Comparison of ENCODE assay signal across 8 mouse cellular contexts in the genomic region with DNA sequence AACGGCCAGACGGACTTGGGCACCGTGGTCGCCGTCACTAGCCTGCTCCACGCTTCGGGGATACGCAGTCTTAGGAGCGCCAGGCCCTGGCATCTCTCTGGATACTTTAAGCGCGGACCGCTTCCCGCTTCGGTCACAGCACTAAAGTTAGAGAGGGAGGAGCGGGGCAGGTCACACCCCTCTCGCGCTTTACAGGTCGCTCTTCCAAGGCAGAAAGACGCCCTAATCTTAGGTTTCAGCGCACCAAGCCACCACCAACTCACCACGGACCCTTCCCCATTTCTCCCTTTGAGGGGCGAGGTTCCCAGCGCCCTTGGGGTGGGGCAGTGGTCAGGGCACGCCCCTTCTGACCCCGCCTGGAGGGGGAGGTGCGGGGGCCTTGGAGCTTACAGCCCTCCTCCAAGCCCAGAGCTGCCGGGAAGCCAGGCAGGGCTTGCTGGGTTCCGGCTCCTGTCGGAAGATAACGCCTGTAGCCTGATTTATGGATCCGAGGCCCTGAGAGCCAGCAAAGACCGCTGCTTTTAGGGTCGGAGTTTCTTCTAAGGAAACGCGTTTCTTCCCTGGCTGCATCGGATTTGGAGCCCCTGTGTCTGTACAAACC. TPM values are rescaled to one million over a fixed set of nuclear protein-coding genes. Genes with fewer than 3 reads are reported as not detected.
DNase-seq lines count a peak whose midpoint lies in the region; ATAC-seq lines count a peak whose summit lies in the region.

No protein-coding gene starts in this region.

- H3K27ac ChIP-seq in forebrain, embryonic 11.5 days (ENCODE audit: low read depth, low read length), result no peak overlapping the region
- no peak overlapping the region for H3K27ac ChIP-seq in forebrain, embryonic 15.5 days (replicated peaks)
- H3K27ac ChIP-seq in hindbrain, embryonic 16.5 days (ENCODE audit: low read depth, low read length), result no peak overlapping the region

- H3K27me3 ChIP-seq in forebrain, embryonic 11.5 days (ENCODE audit: control insufficient read depth, insufficient read depth, low read length), result peaks cover 99% of the 10 kb centered on the region
- H3K27me3 ChIP-seq in forebrain, embryonic 15.5 days, result peaks cover 97% of the 10 kb centered on the region
- peaks cover 39% of the 10 kb centered on the region for H3K27me3 ChIP-seq in hindbrain, embryonic 16.5 days (replicated peaks; ENCODE audit: control insufficient read depth, insufficient read depth, low read length)

- WGBS in forebrain, embryonic 11.5 days, result under 1% methylated on average over 36 of the region's 36 CpGs
- 1% methylated on average over 36 of the region's 36 CpGs for WGBS in forebrain, embryonic 15.5 days
- 5% methylated on average over 36 of the region's 36 CpGs for WGBS in hindbrain, embryonic 16.5 days

- peak; percentile 56 for DNase-seq in forebrain, embryonic 11.5 days (ENCODE audit: low spot score)
- peak; percentile 24 for DNase-seq in adrenal gland, postnatal 25 days
- no peak for DNase-seq in left cerebral cortex, adult 18-20 months (ENCODE audit: low spot score in 2 of 2)
- no peak for DNase-seq in right cerebral cortex, postnatal 14 days
- no peak for DNase-seq in left cerebral cortex, postnatal 10 days (ENCODE audit: extremely low spot score in 1 of 2, low spot score in 2 of 2)

- intact Hi-C loops in left cerebral cortex, postnatal 10 days (cut with DNase I), result no loop called here

- H3K4me2 ChIP-seq in forebrain, embryonic 11.5 days (ENCODE audit: low read depth, low read length, severe bottlenecking), result peak overlapping the region; percentile 15; the same call in 1 of the 2 replicates
- H3K4me2 ChIP-seq in forebrain, embryonic 15.5 days (replicated peaks), result no peak overlapping the region
- peak overlapping the region; percentile 46 for H3K4me2 ChIP-seq in hindbrain, embryonic 16.5 days (ENCODE audit: low read length)

- H3K36me3 ChIP-seq in forebrain, embryonic 11.5 days (ENCODE audit: control insufficient read depth, insufficient read depth, low read length), result no peaks in the 10 kb centered on the region
- no peaks in the 10 kb centered on the region for H3K36me3 ChIP-seq in forebrain, embryonic 15.5 days
- H3K36me3 ChIP-seq in hindbrain, embryonic 16.5 days (ENCODE audit: control insufficient read depth, insufficient read depth, low read length), result no peaks in the 10 kb centered on the region

- no peaks in the 10 kb centered on the region for H3K9me3 ChIP-seq in forebrain, embryonic 11.5 days (ENCODE audit: control insufficient read depth, low read length)
- H3K9me3 ChIP-seq in forebrain, embryonic 15.5 days, result no peaks in the 10 kb centered on the region
- no peaks in the 10 kb centered on the region for H3K9me3 ChIP-seq in hindbrain, embryonic 16.5 days (ENCODE audit: control insufficient read depth, low read length)

- ATAC-seq in forebrain, embryonic 11.5 days (replicated peaks; ENCODE audit: low FRiP score), result no peak
- ATAC-seq in forebrain, embryonic 15.5 days (replicated peaks), result no peak
- no peak for ATAC-seq in hindbrain, embryonic 16.5 days
- ATAC-seq in megakaryocyte-erythroid progenitor cell, adult 5-6 weeks (replicated peaks; ENCODE audit: low FRiP score, low TSS enrichment, poor library complexity, severe bottlenecking), result peak; percentile 41; the same call in 1 of the 2 replicates

- H3K9ac ChIP-seq in forebrain, embryonic 11.5 days (ENCODE audit: low read length), result no peak overlapping the region
- no peak overlapping the region for H3K9ac ChIP-seq in forebrain, embryonic 15.5 days (replicated peaks)
- no peak overlapping the region; the same call in 1 of the 2 replicates for H3K9ac ChIP-seq in hindbrain, embryonic 16.5 days (ENCODE audit: low read depth, low read length)

- no peak overlapping the region for H3K4me3 ChIP-seq in forebrain, embryonic 11.5 days (ENCODE audit: low read depth, low read length)
- H3K4me3 ChIP-seq in forebrain, embryonic 15.5 days, result no peak overlapping the region
- H3K4me3 ChIP-seq in hindbrain, embryonic 16.5 days (ENCODE audit: low read length), result peak overlapping the region; percentile 15

- H3K4me1 ChIP-seq in forebrain, embryonic 11.5 days (replicated peaks; ENCODE audit: control insufficient read depth, insufficient read depth, low read length), result peaks cover 28% of the 10 kb centered on the region
- H3K4me1 ChIP-seq in forebrain, embryonic 15.5 days, result peaks cover 39% of the 10 kb centered on the region
- peaks cover 35% of the 10 kb centered on the region for H3K4me1 ChIP-seq in hindbrain, embryonic 16.5 days (ENCODE audit: control insufficient read depth, insufficient read depth, low read depth, low read length)

RNA-seq across cellular contexts. Expression of a gene that starts 3.8 kb away (rescaled TPM):
- polyA plus RNA-seq in forebrain, embryonic 11.5 days (2014; fragmentation: Nextera tagmentation; extraction: Ambion mirVana), result 5.0 and 6.7 TPM in 2 replicates
- 9.3 and 15.0 TPM in 2 replicates for polyA plus RNA-seq in forebrain, embryonic 15.5 days (2015; fragmentation: Nextera tagmentation; extraction: Ambion mirVana)
- total RNA-seq in adrenal gland, postnatal 25 days (2021), result not detected in 2 replicates
- polyA plus RNA-seq in hindbrain, embryonic 16.5 days (2015; fragmentation: Nextera tagmentation; extraction: Ambion mirVana), result 33.0 and 35.8 TPM in 2 replicates
- total RNA-seq in megakaryocyte-erythroid progenitor cell, adult 5-6 weeks (2014; fragmentation: Nextera tagmentation), result not detected in 2 replicates
- 1.6 and 4.5 TPM in 2 replicates for total RNA-seq in megakaryocyte-erythroid progenitor cell, adult 5-6 weeks (2017)
- total RNA-seq in left cerebral cortex, adult 18-20 months (2021), result under 1 TPM; 0.21 to 0.89 TPM
- under 1 TPM; 0.20 to 0.64 TPM for total RNA-seq in left cerebral cortex, postnatal 10 days (2021)

Comparison
In these comparisons a context has a peak if more than half of its experiments do, and no peak if none do; other contexts are left out.
1. DNase-seq: peak in forebrain, embryonic 11.5 days (single experiment) and adrenal gland, postnatal 25 days (single experiment); none in left cerebral cortex, adult 18-20 months (0 of 2), right cerebral cortex, postnatal 14 days (single experiment) and left cerebral cortex, postnatal 10 days (0 of 2).